Mouse (Mus musculus) heart, adult 2 months (tissue): Measurements from ENCODE around the gene Adamts16. TPM values are rescaled to one million over a fixed set of nuclear protein-coding genes. Genes with fewer than 3 reads are reported as not detected.

Experiments used
- DNase-seq, 2 experiments: peaks; one replicate each; pipeline ENCODE4 v3.0.0; 2021
- H3K27ac ChIP-seq: fragments of 200-600 bp; 2 replicates; pipeline ENCODE4 v1.8.1; 2022
- H3K27me3 ChIP-seq: fragments of 200-500 bp; 2 replicates; pipeline ENCODE4 v1.6.1; 2012; ENCODE audit warnings: mild to moderate bottlenecking, low read length, inconsistent platforms, mixed read lengths; ENCODE audit not compliant: control insufficient read depth, insufficient read depth
- H3K36me3 ChIP-seq: fragments of 200-500 bp; 2 replicates; pipeline ENCODE4 v1.6.1; 2012; ENCODE audit warnings: low read length, inconsistent platforms; ENCODE audit not compliant: control insufficient read depth, insufficient read depth
- H3K4me1 ChIP-seq: fragments of 200-500 bp; 2 replicates; pipeline ENCODE4 v1.6.1; 2011; ENCODE audit warnings: low read length; ENCODE audit not compliant: control insufficient read depth, insufficient read depth
- H3K4me3 ChIP-seq: fragments of 200-600 bp; 2 replicates; pipeline ENCODE4 v1.8.1; 2022
- H3K79me2 ChIP-seq: fragments of 200-500 bp; replicated peaks from 2 replicates; pipeline ENCODE4 v1.6.1; 2012; ENCODE audit warnings: mild to moderate bottlenecking, inconsistent platforms, low read length, moderate library complexity, mixed read lengths; ENCODE audit not compliant: control insufficient read depth, insufficient read depth
- H3K9ac ChIP-seq: fragments of 200-500 bp; 2 replicates; pipeline ENCODE4 v1.6.1; 2012; ENCODE audit warnings: low read depth, mild to moderate bottlenecking, control low read depth, inconsistent platforms, low read length, mixed read lengths
- CTCF ChIP-seq: fragments of 200-600 bp; IDR thresholded peaks from 2 replicates; pipeline ENCODE4 v1.8.1; 2022; ENCODE audit warnings: antibody characterized with exemption, mild to moderate bottlenecking, moderate library complexity
- EP300 ChIP-seq: fragments of 200-500 bp; IDR thresholded peaks from 2 replicates; pipeline ENCODE4 v1.6.1; 2011; ENCODE audit warnings: low read depth, low read length, control low read depth; ENCODE audit not compliant: insufficient read depth
- POLR2A ChIP-seq: fragments of 200-500 bp; IDR thresholded peaks from 2 replicates; pipeline ENCODE4 v1.6.1; 2011; ENCODE audit warnings: mild to moderate bottlenecking, low read depth, low read length, control low read depth; ENCODE audit not compliant: insufficient read depth
- WGBS: fragments of 180-500 bp; shearing (Covaris S2); methylation state at CpG from one replicate; pipeline ENCODE4 v1.1.7; 2018; 5-methylcytosine and 5-hydroxymethylcytosine counted together
- intact Hi-C: fragments of 180-260 bp; cut with DNase I; formaldehyde crosslinking; loops from one replicate; pipeline ENCODE4 v1.15.1; 2025
- polyA plus RNA-seq: library from polyadenylated mRNA; depleted of rRNA; stranded (reverse); fragments of >200 nt; gene quantifications from 2 replicates; pipeline ENCODE4 v1.2.3, GENCODE M21; 2012
- total RNA-seq, 2 experiments: library from RNA; stranded (reverse); gene quantifications; 2 replicates each; pipeline ENCODE4 v1.2.3; 2021

Adamts16 gene
- total and polyA plus RNA-seq, 3 experiments, result 0.04 TPM; not detected in 2

DNA sequence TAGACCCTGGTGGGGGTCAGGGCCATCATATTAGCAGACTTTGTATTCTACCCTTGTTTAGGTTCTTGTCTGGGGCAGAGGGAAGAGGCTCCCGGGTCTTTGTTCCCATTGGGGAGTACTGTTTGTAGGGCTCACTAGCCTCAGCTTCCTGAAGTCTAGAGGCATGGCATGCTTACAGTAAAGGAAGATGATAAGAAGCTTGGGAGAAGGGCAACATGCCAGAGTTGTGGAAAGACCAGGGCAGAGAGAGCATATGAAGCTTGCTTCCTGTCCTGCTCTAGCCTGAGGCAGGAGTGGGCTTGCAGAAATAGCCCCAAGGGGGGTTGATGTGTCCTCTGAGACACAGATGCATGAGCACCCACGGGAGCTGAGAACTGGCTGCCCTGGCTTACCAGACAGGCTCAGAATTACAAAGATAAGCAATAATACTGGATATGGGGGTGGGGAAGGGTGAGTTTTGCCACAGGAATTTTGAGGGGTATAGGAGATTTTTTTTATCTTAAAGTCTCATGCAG, 117.4 kb downstream of the Adamts16 start:
- H3K4me1 ChIP-seq, result no peaks in the 10 kb centered on the region
- no peaks in the 10 kb centered on the region for H3K36me3 ChIP-seq
- H3K27ac ChIP-seq, result no peak overlapping the region
- no peak overlapping the region for H3K9ac ChIP-seq
- no peak overlapping the region for H3K4me3 ChIP-seq
- DNase-seq, result no peak
- intact Hi-C loops, result no loop called here
- 0 out of 2 replicates have a peak, but pooled peaks cover 1% of the 10 kb centered on the region for H3K27me3 ChIP-seq
- TF ChIP-seq EP300 (no peak), CTCF (no peak), POLR2A (no peak)
- H3K79me2 ChIP-seq, result no peaks in the 10 kb centered on the region
- 15% methylated on average over 2 of the region's 2 CpGs for WGBS

DNA sequence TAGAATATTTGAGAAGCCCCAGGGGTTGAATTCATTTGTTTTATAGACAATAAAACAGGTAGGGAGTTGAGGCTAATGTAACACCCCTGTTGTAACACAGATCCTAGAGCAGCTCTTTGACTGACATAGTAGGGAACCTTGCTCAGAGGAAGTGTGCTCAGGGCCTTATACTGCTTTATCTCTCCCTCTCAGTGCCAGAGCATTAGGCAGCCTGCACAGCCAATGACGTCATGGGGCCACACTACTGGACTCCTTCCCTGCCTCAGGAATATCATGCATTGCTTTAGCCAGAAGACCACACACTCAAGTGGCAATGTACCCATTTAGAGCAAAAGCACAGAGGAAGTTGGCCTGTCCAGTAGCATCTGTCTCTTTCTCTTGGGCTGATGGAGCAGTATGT, 121.6 kb downstream of the Adamts16 start:
- intact Hi-C loops, result no loop called here
- WGBS, result 16% methylated on average over 1 of the region's 1 CpGs
- Histone ChIP-seq H3K79me2 (no peaks in the 10 kb centered on the region), H3K4me1 (no peaks in the 10 kb centered on the region), H3K27me3 (0 out of 2 replicates have a peak, but pooled peaks cover 1% of the 10 kb centered on the region), H3K9ac (no peak overlapping the region), H3K27ac (no peak overlapping the region), H3K36me3 (no peaks in the 10 kb centered on the region), H3K4me3 (no peak overlapping the region)
- TF ChIP-seq POLR2A, result no peak
- TF ChIP-seq EP300, result no peak
- TF ChIP-seq CTCF, result no peak
- DNase-seq, result no peak

GRCm38 (mm10) chr13:70718814-70719213, 122.8 kb downstream of the Adamts16 start:
- H3K9ac ChIP-seq, result no peak overlapping the region
- no peak overlapping the region for H3K27ac ChIP-seq
- no peak for DNase-seq
- no peak overlapping the region for H3K4me3 ChIP-seq
- intact Hi-C loops, result no loop called here
- TF ChIP-seq POLR2A (no peak), EP300 (no peak), CTCF (no peak)
- WGBS, result 58% methylated on average over 2 of the region's 2 CpGs
- H3K27me3 ChIP-seq, result 0 out of 2 replicates have a peak, but pooled peaks cover 1% of the 10 kb centered on the region
- no peaks in the 10 kb centered on the region for H3K79me2 ChIP-seq
- no peaks in the 10 kb centered on the region for H3K36me3 ChIP-seq
- no peaks in the 10 kb centered on the region for H3K4me1 ChIP-seq

DNA sequence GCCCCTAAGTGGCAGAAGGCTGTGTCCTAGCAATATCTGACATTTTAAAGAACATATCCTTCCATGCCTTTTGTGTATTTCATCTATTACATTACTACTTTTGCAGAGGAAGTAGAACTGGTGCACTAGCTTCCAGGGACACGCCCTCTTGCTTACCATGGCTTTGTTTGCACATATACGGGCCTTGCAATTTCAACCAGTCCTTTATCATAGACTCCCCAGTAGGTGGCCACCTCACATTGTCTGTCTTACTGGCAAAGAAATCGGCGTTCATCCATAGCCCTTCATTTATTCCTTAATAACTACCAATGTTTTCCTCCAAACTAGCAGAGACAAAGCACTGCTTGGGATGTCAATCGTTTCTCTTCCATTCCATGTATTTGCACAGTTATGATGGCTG, 125.6 kb downstream of the Adamts16 start:
- H3K36me3 ChIP-seq, result no peaks in the 10 kb centered on the region
- intact Hi-C loops, result no loop called here
- DNase-seq, result no peak
- H3K27ac ChIP-seq, result no peak overlapping the region
- H3K4me1 ChIP-seq, result no peaks in the 10 kb centered on the region
- no peak overlapping the region for H3K4me3 ChIP-seq
- H3K27me3 ChIP-seq, result 0 out of 2 replicates have a peak, but pooled peaks cover 1% of the 10 kb centered on the region
- TF ChIP-seq EP300, result no peak
- TF ChIP-seq CTCF, result peak; percentile 41
- no peak for TF ChIP-seq POLR2A
- WGBS, result 56% methylated on average over 5 of the region's 5 CpGs
- no peak overlapping the region for H3K9ac ChIP-seq
- no peaks in the 10 kb centered on the region for H3K79me2 ChIP-seq

DNA sequence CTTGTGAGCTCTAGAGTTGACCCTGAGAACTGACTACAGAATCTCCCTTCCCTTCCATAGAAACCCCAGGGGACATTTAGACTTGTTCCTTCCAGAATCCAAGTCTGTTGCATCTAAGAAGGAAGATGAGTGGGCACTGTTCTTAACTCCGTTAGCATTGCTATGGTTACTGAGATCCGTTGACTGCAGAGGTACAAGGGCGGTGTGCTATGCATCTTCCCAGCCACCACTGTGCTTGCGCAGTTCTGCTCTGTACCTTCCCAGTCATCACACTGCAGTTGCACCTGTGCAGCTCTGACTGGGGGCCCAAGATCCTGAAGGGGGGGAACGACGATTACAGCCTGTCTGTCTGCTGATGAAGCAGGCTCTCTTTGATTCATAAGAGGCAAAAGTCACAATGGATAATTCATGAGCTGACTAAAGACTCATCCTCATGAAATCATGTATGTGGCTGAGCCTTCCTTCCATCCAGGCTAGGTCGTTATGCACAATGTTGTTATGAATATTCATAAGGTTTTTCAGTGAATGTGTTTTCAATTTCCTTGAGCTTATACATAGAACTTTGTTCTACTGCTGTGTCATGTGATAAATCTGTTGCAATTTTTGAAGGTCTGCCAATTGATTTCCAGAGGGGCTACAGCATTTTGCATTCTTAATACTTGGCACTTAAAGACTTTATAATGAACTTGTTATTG, 127.4 kb downstream of the Adamts16 start:
- Histone ChIP-seq H3K27me3 (no peaks in the 10 kb centered on the region), H3K9ac (no peak overlapping the region), H3K4me1 (no peaks in the 10 kb centered on the region), H3K4me3 (no peak overlapping the region), H3K36me3 (no peaks in the 10 kb centered on the region), H3K79me2 (no peaks in the 10 kb centered on the region), H3K27ac (no peak overlapping the region)
- intact Hi-C loops, result no loop called here
- no peak for TF ChIP-seq POLR2A
- no peak for TF ChIP-seq EP300
- 84% methylated on average over 7 of the region's 7 CpGs for WGBS
- no peak for DNase-seq

DNA sequence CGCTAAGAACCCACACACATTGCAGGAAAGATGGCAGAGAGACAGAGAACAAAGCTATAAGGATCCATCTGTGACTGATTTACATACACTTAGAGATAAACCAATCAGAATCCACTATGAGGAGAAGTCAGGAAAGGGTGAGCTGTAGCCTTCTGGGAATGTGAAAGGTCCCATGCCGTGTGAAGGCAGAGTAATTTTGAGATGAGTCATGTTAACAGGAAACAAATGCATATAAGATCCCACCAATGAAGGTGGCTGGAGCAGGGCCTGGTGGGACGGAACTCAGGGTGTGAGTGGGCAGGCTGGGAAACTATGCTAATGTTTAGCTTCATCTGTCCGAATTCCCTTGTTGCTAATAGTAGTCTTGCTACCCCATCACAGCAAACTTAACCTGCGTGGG, 128.3 kb downstream of the Adamts16 start:
- intact Hi-C loops, result no loop called here
- no peak for DNase-seq
- no peak overlapping the region for H3K4me3 ChIP-seq
- no peaks in the 10 kb centered on the region for H3K79me2 ChIP-seq
- no peak overlapping the region for H3K9ac ChIP-seq
- no peak for TF ChIP-seq CTCF
- TF ChIP-seq EP300, result no peak
- TF ChIP-seq POLR2A, result no peak
- H3K4me1 ChIP-seq, result no peaks in the 10 kb centered on the region
- no peak overlapping the region for H3K27ac ChIP-seq
- WGBS, result 66% methylated on average over 5 of the region's 5 CpGs
- H3K36me3 ChIP-seq, result no peaks in the 10 kb centered on the region
- H3K27me3 ChIP-seq, result no peaks in the 10 kb centered on the region
